Mouse (Mus musculus) embryonic facial prominence, embryonic 14.5 days (tissue): ENCODE measurements at regions not wholly inside any gene's neighbourhood (a gene's known extent, or its start where the extent isn't known, plus 50 kb on each side); places are given as distances from the start of the nearest gene placed in this dataset.
"Not testable (repeated sequence)": the region's sequence is repeated elsewhere in the genome, so short reads cannot be mapped to it uniquely, and the experiment has no call there.

Experiments used
- ATAC-seq: fragments of 200-750 bp; cut with Nextera tagmentation; 2 replicates; pipeline ENCODE4 v1.8.0; 2017; ENCODE audit warnings: low read depth, moderate number of reproducible peaks, moderate TSS enrichment
- DNase-seq: peaks from one replicate; pipeline ENCODE4 v3.0.0-alpha.2; 2015; ENCODE audit warnings: low spot score
- H3K27ac ChIP-seq: fragments of 300-500 bp; sonication (generic); replicated peaks from 2 replicates; pipeline ENCODE4 v1.5.1; 2014; ENCODE audit warnings: low read depth, mild to moderate bottlenecking, low read length, moderate library complexity
- H3K27me3 ChIP-seq: fragments of 300-500 bp; sonication (generic); replicated peaks from 2 replicates; pipeline ENCODE4 v1.6.1; 2014; ENCODE audit warnings: low read length; ENCODE audit not compliant: control insufficient read depth, insufficient read depth
- H3K36me3 ChIP-seq: fragments of 300-500 bp; sonication (generic); 2 replicates; pipeline ENCODE4 v1.6.1; 2014; ENCODE audit warnings: low read length, mixed read lengths; ENCODE audit not compliant: control insufficient read depth, insufficient read depth
- H3K4me1 ChIP-seq: fragments of 300-500 bp; sonication (generic); 2 replicates; pipeline ENCODE4 v1.6.1; 2014; ENCODE audit warnings: antibody characterized with exemption, low read length; ENCODE audit not compliant: control insufficient read depth, insufficient read depth
- H3K4me2 ChIP-seq: fragments of 300-500 bp; sonication (generic); 2 replicates; pipeline ENCODE4 v1.6.1; 2014; ENCODE audit warnings: low read depth, mild to moderate bottlenecking, low read length, moderate library complexity, mixed read lengths
- H3K4me3 ChIP-seq: fragments of 300-500 bp; sonication (generic); 2 replicates; pipeline ENCODE4 v1.5.1; 2014; ENCODE audit warnings: low read depth, mild to moderate bottlenecking, low read length
- H3K9ac ChIP-seq: fragments of 300-500 bp; sonication (generic); 2 replicates; pipeline ENCODE4 v1.6.1; 2014; ENCODE audit warnings: low read depth, mild to moderate bottlenecking, low read length, moderate library complexity, mixed read lengths
- H3K9me3 ChIP-seq: fragments of 300-500 bp; sonication (generic); 2 replicates; pipeline ENCODE4 v1.6.1; 2016; ENCODE audit warnings: low read length; ENCODE audit not compliant: control insufficient read depth
- WGBS: fragments of 180-500 bp; shearing (Covaris S2); extraction: QIAGEN DNeasy Blood & Tissue Kit; methylation state at CpG from one replicate; pipeline ENCODE4 v1.1.7; 2014; 5-methylcytosine and 5-hydroxymethylcytosine counted together

DNA sequence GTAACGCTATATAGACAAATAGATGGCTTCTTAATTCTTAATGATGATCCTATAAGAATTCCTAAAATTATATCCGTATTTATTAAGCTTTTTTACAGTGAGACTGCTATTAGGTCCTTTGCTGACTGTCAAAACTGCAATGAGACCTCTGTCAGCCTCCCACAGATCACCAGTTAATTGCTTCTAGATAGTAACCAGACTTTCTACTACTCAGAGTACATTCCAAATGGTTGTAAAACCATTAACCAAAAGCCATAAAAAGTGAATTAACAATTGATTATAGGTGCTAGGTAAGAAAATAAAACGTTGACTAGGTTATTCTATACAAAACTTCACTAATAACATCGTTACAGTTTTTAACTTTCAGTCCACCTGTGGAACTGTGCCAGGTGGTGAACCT lies 498.7 kb upstream of the N6amt1 start:
- H3K9ac ChIP-seq = no peak overlapping the region
- ATAC-seq (no peak), DNase-seq (no peak)
- WGBS = 77% methylated on average over 4 of the region's 4 CpGs
- H3K36me3 ChIP-seq = no peaks in the 10 kb centered on the region
- no peaks in the 10 kb centered on the region for H3K27me3 ChIP-seq
- H3K4me3 ChIP-seq = no peak overlapping the region
- no peaks in the 10 kb centered on the region for H3K9me3 ChIP-seq
- H3K4me2 ChIP-seq = no peak overlapping the region
- H3K27ac ChIP-seq = no peak overlapping the region
- no peaks in the 10 kb centered on the region for H3K4me1 ChIP-seq

DNA sequence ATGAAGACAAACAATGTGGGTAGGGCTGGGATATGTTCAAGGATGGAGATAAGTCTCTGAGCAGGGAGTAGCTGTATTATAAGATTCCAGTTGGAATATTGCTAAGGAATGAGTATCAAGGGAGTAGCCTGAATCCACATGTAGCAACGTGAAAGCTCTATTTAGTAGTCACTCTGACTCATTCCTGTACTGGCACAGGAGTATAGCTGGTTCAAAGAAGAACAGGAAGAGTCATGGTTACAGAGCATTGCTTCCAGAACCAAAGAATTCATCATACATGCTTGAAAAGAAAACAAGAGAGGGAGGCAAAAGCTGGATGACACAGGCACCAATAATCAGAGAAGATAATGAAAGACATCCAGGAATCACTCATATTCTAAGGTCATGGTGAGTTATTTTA lies 500.6 kb upstream of the N6amt1 start:
- no peaks in the 10 kb centered on the region for H3K27me3 ChIP-seq
- ATAC-seq (no peak), DNase-seq (no peak)
- no peaks in the 10 kb centered on the region for H3K4me1 ChIP-seq
- H3K4me3 ChIP-seq = no peak overlapping the region
- H3K36me3 ChIP-seq = no peaks in the 10 kb centered on the region
- no peak overlapping the region for H3K27ac ChIP-seq
- no peak overlapping the region for H3K9ac ChIP-seq
- no peak overlapping the region for H3K4me2 ChIP-seq
- WGBS = 54% methylated on average over 1 of the region's 1 CpGs
- no peaks in the 10 kb centered on the region for H3K9me3 ChIP-seq

DNA sequence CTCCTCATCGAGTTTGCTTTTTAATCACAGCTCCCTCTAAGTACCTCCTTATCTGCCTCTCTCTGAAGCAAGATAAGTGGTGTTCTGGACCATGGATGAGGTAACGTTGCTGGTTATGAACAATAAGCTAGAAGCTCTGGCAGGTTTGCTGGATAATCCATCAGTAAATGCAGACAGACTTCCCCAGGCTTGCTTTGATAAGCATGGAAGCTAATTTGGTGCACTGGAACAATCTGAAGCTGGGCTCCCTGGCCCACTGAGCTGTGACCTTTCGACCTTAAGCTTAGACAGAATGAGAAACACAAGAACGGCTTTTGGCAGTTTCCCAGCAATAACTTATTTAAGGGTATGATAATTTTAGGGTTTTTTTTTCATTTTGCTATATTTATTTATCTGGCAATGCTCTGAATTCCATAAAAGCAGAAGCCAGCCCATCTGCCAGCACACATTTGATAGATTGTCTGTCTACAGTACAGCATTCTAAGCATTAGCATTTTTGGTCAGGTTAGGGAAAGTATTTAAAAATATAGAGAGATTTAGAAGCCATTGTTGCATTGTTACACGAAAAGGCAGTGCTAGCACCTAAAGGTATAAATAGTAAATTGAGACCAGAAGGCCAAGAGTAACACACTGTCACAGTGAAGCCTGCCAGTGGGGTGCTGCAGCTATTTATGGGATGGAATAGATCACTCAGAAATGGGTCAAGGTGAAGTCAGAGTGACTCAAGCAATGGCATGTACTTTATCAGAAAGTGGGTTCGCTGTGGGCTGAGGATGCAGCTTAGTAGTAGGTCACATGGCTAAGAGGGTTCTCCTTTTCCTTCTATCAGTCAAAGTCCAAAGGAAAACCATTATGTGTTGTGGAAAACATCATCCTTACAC lies 515.3 kb upstream of the N6amt1 start:
- no peak overlapping the region for H3K4me2 ChIP-seq

DNA sequence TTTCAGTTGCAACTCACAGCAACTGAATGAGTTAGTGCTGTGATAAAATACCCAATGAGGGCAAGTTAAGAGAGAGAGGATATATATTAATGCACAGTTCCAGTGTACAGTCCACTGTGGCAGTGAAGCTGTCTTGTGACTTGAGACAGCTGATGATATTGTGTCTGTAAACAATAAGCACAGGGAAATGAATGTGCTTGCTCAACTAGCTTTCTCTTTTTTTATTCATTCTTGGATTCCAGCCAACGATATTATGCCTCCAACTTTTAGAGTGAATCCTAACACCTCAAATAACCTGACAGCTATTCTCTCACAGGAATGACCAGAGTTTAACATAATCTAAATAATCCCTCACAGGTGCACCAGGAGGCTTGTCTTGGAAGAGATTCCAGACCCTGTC lies 526.3 kb upstream of the N6amt1 start:
- 60% methylated on average over 1 of the region's 1 CpGs for whole genome bisulfite sequencing
- no peak overlapping the region for H3K27ac ChIP-seq
- H3K9ac ChIP-seq = no peak overlapping the region
- no peaks in the 10 kb centered on the region for H3K36me3 ChIP-seq
- H3K27me3 ChIP-seq = no peaks in the 10 kb centered on the region
- ATAC-seq (peak; percentile 33; the same call in 1 of the 2 replicates), DNase-seq (peak; percentile 59)
- H3K4me2 ChIP-seq = no peak overlapping the region
- no peak overlapping the region for H3K4me3 ChIP-seq
- 0 out of 2 replicates have a peak, but pooled peaks cover 4% of the 10 kb centered on the region for H3K4me1 ChIP-seq
- H3K9me3 ChIP-seq = no peaks in the 10 kb centered on the region

More for the DNA sequence above, 515.3 kb upstream of the N6amt1 start:
- Histone ChIP-seq H3K27me3 (no peaks in the 10 kb centered on the region), H3K9ac (no peak overlapping the region), H3K9me3 (no peaks in the 10 kb centered on the region), H3K4me3 (no peak overlapping the region), H3K4me1 (peaks cover 3% of the 10 kb centered on the region; the same call in 1 of the 2 replicates), H3K36me3 (no peaks in the 10 kb centered on the region), H3K27ac (no peak overlapping the region)
- peak; percentile 86 for DNase-seq
- 47% methylated on average over 6 of the region's 6 CpGs for WGBS
- ATAC-seq = peak; percentile 63; the same call in 1 of the 2 replicates

GRCm38 (mm10) chr16:86826641-86827040 lies 527.3 kb upstream of the N6amt1 start:
- 73% methylated on average over 4 of the region's 4 CpGs for WGBS
- Histone ChIP-seq H3K9ac (no peak overlapping the region), H3K4me1 (0 out of 2 replicates have a peak, but pooled peaks cover 4% of the 10 kb centered on the region), H3K9me3 (no peaks in the 10 kb centered on the region), H3K27ac (no peak overlapping the region), H3K27me3 (no peaks in the 10 kb centered on the region), H3K36me3 (no peaks in the 10 kb centered on the region), H3K4me2 (no peak overlapping the region), H3K4me3 (no peak overlapping the region)
- DNase-seq = no peak
- no peak for ATAC-seq

DNA sequence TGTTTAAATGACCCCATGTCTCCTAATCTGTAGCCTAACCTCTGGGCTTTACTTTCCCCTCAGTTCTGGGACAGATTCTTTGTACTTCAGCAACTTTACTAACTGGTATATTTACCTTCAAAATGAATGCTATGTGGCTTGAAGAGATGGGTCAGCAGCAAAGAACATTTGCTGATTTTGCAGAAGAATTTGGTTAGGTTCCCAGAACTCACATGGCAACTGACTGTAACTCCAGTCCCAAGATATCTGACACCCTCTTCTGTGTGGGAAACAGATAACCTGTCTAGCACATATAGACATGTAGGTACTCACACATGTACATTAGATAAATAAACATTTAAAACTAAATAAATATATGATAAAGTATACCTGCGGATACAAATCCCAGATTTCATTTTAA lies 530.5 kb upstream of the N6amt1 start:
- Histone ChIP-seq H3K27ac (no peak overlapping the region), H3K27me3 (no peaks in the 10 kb centered on the region), H3K4me2 (no peak overlapping the region), H3K36me3 (no peaks in the 10 kb centered on the region), H3K4me3 (no peak overlapping the region), H3K9me3 (no peaks in the 10 kb centered on the region), H3K9ac (no peak overlapping the region), H3K4me1 (0 out of 2 replicates have a peak, but pooled peaks cover 4% of the 10 kb centered on the region)
- no peak for DNase-seq
- ATAC-seq = no peak
- WGBS = 83% methylated on average over 1 of the region's 1 CpGs

DNA sequence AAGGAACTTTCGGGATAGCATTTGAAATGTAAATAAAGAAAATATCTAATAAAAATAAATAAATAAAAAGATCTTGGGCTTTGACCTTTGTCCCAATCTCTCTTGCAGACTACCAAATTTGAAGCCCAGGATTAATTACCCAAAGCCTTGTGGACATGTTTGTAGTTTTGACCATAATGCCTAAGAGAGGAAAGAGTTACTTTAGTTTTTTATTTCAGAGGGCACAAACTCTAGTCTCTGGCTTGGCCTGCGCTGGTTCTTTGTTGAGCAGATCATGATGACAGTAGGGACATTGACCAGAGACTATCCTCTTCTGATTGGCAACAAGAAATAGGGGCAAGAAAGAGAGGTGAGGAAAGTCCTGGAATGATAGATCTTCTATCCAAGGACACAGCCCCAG lies 532.4 kb upstream of the N6amt1 start:
- Histone ChIP-seq H3K4me1 (peaks cover 13% of the 10 kb centered on the region), H3K9me3 (no peaks in the 10 kb centered on the region), H3K4me3 (no peak overlapping the region), H3K27ac (no peak overlapping the region), H3K27me3 (no peaks in the 10 kb centered on the region), H3K36me3 (no peaks in the 10 kb centered on the region), H3K4me2 (no peak overlapping the region), H3K9ac (no peak overlapping the region)
- 93% methylated on average over 2 of the region's 2 CpGs for WGBS
- DNase-seq (no peak), ATAC-seq (no peak)

DNA sequence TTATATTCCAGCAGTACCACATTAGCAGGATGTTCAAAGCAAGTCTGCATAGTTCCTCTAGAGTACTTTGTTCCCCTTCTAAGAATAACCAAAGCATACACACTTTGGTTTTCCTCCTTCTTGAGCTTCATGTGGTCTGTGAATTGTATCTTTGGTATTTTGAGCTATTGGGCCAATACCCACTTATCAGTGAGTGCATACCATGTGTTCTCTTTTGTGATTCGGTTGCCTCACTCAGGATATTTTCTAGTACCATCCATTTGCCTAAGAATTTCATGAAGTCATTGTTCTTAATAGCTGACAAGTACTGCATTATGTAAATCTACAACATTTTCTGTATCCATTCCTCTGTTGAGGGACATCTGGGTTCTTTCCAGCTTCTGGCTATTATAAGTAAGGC lies 535.3 kb upstream of the N6amt1 start:
- ATAC-seq, H3K27me3 ChIP-seq, H3K36me3 ChIP-seq, DNase-seq, H3K27ac ChIP-seq, H3K9ac ChIP-seq, H3K9me3 ChIP-seq, H3K4me3 ChIP-seq, H3K4me2 ChIP-seq: not testable (repeated sequence)
- 80% methylated on average over 1 of the region's 1 CpGs for WGBS
- peaks cover 13% of the 10 kb centered on the region for H3K4me1 ChIP-seq
